Mouse (Mus musculus): ENCODE data around the gene Wscd2. TPM values are rescaled to one million over a fixed set of nuclear protein-coding genes. Genes with fewer than 3 reads are reported as not detected.

Gene Wscd2
- total RNA-seq, 2 experiments from 2014 or later, result 56.0 to 67.5 TPM

- intact Hi-C loops (cut with DNase I), result loop anchor here (2.0 to 5.0 kb wide), 2 partner anchors 76 to 100 kb away; no protein-coding TSS in a partner anchor
- no peak for DNase-seq (ENCODE audit: low spot score in 2 of 2)
These were observed 17.8 kb upstream of the Wscd2 start for GRCm38 (mm10) chr5:113472339-113472738.

- DNase-seq (ENCODE audit: low spot score in 2 of 2), result no peak
- intact Hi-C loops (cut with DNase I), result no loop called here
These were observed 13.3 kb upstream of the Wscd2 start for GRCm38 (mm10) chr5:113476816-113477215.

GRCm38 (mm10) chr5:113479075-113479474 lies 11.1 kb upstream of the Wscd2 start:
- DNase-seq (ENCODE audit: low spot score in 2 of 2), result no peak
- intact Hi-C loops (cut with DNase I), result no loop called here

- DNase-seq (ENCODE audit: low spot score in 2 of 2), result no peak
- intact Hi-C loops (cut with DNase I), result no loop called here
These were observed 9.7 kb upstream of the Wscd2 start for GRCm38 (mm10) chr5:113480451-113480850.

- DNase-seq (ENCODE audit: low spot score in 2 of 2), result no peak
- intact Hi-C loops (cut with DNase I), result no loop called here
These were observed 4.5 kb upstream of the Wscd2 start for GRCm38 (mm10) chr5:113485584-113486162.

GRCm38 (mm10) chr5:113487879-113488278 lies 2.3 kb upstream of the Wscd2 start:
- DNase-seq (ENCODE audit: low spot score in 2 of 2), result no peak
- intact Hi-C loops (cut with DNase I), result no loop called here

- DNase-seq (ENCODE audit: low spot score in 2 of 2), result no peak
- intact Hi-C loops (cut with DNase I), result loop anchor here (5.0 kb wide), 3 partner anchors 77 to 103 kb away; no protein-coding TSS in a partner anchor
These were observed 516 bp upstream of the Wscd2 start for GRCm38 (mm10) chr5:113489617-113490016.

GRCm38 (mm10) chr5:113490467-113491260 lies 531 bp downstream of the Wscd2 start:
- intact Hi-C loops (cut with DNase I), result loop anchor here (5.0 kb wide), 3 partner anchors 78 to 102 kb away; no protein-coding TSS in a partner anchor

GRCm38 (mm10) chr5:113491552-113491951 lies 1.4 kb downstream of the Wscd2 start:
- intact Hi-C loops (cut with DNase I), result loop anchor here (5.0 kb wide), 3 partner anchors 79 to 101 kb away; no protein-coding TSS in a partner anchor
- DNase-seq (ENCODE audit: low spot score in 2 of 2), result no peak

More at GRCm38 (mm10) chr5:113490467-113491260, 531 bp downstream of the Wscd2 start:
- DNase-seq (ENCODE audit: low spot score in 2 of 2), result peak; percentile 72 to 75

- DNase-seq (ENCODE audit: low spot score in 2 of 2), result no peak
- intact Hi-C loops (cut with DNase I), result loop anchor here (2.0 to 5.0 kb wide), 4 partner anchors 80 to 119 kb away; no protein-coding TSS in a partner anchor
These were observed 1.9 kb downstream of the Wscd2 start for GRCm38 (mm10) chr5:113491988-113492387.

- intact Hi-C loops (cut with DNase I), result loop anchor here (2.0 to 5.0 kb wide), 4 partner anchors 80 to 120 kb away; no protein-coding TSS in a partner anchor
These were observed 2.4 kb downstream of the Wscd2 start for GRCm38 (mm10) chr5:113492417-113493035.

GRCm38 (mm10) chr5:113493997-113494396 lies 3.9 kb downstream of the Wscd2 start:
- no peak for DNase-seq (ENCODE audit: low spot score in 2 of 2)
- intact Hi-C loops (cut with DNase I), result loop anchor here (2.0 to 5.0 kb wide), 4 partner anchors 82 to 121 kb away; no protein-coding TSS in a partner anchor

More at GRCm38 (mm10) chr5:113492417-113493035, 2.4 kb downstream of the Wscd2 start:
- DNase-seq (ENCODE audit: low spot score in 2 of 2), result peak; percentile 45 to 53

GRCm38 (mm10) chr5:113496926-113497325 lies 6.8 kb downstream of the Wscd2 start:
- no peak for DNase-seq (ENCODE audit: low spot score in 2 of 2)
- intact Hi-C loops (cut with DNase I), result no loop called here

- peak in 1 of 2 experiments; percentile 62 for DNase-seq (ENCODE audit: low spot score in 2 of 2)
- intact Hi-C loops (cut with DNase I), result no loop called here
These were observed 9.3 kb downstream of the Wscd2 start for GRCm38 (mm10) chr5:113499421-113499820.

- intact Hi-C loops (cut with DNase I), result no loop called here
- DNase-seq (ENCODE audit: low spot score in 2 of 2), result peak; percentile 46 to 65
These were observed 13.1 kb downstream of the Wscd2 start for GRCm38 (mm10) chr5:113503276-113503675.

- DNase-seq (ENCODE audit: low spot score in 2 of 2), result no peak
- intact Hi-C loops (cut with DNase I), result no loop called here
These were observed 14.5 kb downstream of the Wscd2 start for GRCm38 (mm10) chr5:113504654-113505053.

- intact Hi-C loops (cut with DNase I), result no loop called here
- DNase-seq (ENCODE audit: low spot score in 2 of 2), result no peak
These were observed 15.9 kb downstream of the Wscd2 start for GRCm38 (mm10) chr5:113506065-113506464.

GRCm38 (mm10) chr5:113506779-113507178 lies 16.6 kb downstream of the Wscd2 start:
- DNase-seq (ENCODE audit: low spot score in 2 of 2), result no peak
- intact Hi-C loops (cut with DNase I), result no loop called here

GRCm38 (mm10) chr5:113509167-113509566 lies 19.0 kb downstream of the Wscd2 start:
- no peak for DNase-seq (ENCODE audit: low spot score in 2 of 2)
- intact Hi-C loops (cut with DNase I), result no loop called here

- DNase-seq (ENCODE audit: low spot score in 2 of 2), result peak in 1 of 2 experiments; percentile 78
- intact Hi-C loops (cut with DNase I), result no loop called here
These were observed 23.5 kb downstream of the Wscd2 start for GRCm38 (mm10) chr5:113513640-113514039.
